Mouse (Mus musculus): ENCODE measurements around the gene Dpp3. TPM values are rescaled to one million over a fixed set of nuclear protein-coding genes. Genes with fewer than 3 reads are reported as not detected.
A peak's percentile ranks its signal among the peaks of the same experiment; 100 is the strongest.
"Not testable (repeated sequence)": the region's sequence is repeated elsewhere in the genome, so short reads cannot be mapped to it uniquely, and the experiment has no call there.

The Dpp3 gene
- polyA plus RNA-seq, 1 experiment from 2014 or later: 108 TPM

DNA sequence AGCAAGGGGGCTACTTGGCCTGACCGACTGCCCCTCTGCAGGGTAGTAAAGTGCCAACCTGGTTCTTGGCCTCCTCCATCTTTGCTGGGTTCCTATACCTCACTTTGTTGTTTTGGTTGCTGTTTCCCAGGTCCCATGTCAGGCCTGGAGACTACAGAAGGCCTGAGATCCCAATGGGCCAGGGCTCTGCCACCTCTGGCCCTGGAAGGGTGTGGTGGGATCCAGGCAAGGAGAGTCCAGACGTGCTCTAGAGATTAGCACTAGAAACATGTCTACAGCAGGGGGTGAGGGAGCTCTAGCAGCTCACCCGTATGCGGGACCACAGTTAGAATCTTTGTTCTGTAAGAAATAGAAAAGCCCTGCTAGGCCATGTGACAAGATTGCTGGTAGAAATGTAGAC lies 44.1 kb downstream of the Dpp3 start:
- H3K9ac ChIP-seq: no peak overlapping the region
- WGBS: 83% methylated on average over 4 of the region's 4 CpGs

DNA sequence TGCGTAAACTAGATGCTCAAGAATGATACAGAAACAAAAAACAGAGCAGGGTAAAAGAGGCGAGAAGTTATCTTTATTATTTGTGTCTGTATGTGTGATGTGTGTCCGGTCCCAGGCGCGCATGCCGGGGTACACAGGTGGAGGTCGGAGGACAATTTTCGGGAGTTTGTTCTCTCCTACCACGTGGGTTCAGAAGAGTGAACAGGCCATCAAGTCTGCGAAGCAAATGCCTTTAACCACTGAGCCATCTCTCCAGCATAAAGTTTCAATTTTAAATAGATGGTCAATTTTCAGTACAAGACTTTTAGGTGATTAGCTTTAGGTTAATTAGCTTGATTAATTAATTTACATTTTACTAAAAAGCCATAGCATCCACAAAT lies 48.8 kb downstream of the Dpp3 start:
- H3K4me2 ChIP-seq: peak overlapping the region; percentile 89
- no peaks in the 10 kb centered on the region for H3K27me3 ChIP-seq
- peak overlapping the region; percentile 92 for H3K9ac ChIP-seq

More for the DNA sequence above, 44.1 kb downstream of the Dpp3 start:
- no peak for ATAC-seq (replicated peaks; ENCODE audit: low FRiP score)
- Histone ChIP-seq H3K27ac (no peak overlapping the region), H3K36me3 (no peaks in the 10 kb centered on the region), H3K4me2 (no peak overlapping the region), H3K27me3 (no peaks in the 10 kb centered on the region), H3K9me3 (replicated peaks) (no peaks in the 10 kb centered on the region), H3K4me3 (replicated peaks) (no peak overlapping the region), H3K4me1 (peaks cover 11% of the 10 kb centered on the region)

GRCm38 (mm10) chr19:4878405-4879323 lies 49.4 kb downstream of the Dpp3 start, which contains the start of gene Zdhhc24:
Zdhhc24 (plus strand) TSS chr19:4878668.
- Histone ChIP-seq H3K27ac (peak within 1 kb of the TSS; percentile 88), H3K27me3 (no peaks in the 10 kb centered on the region), H3K4me3 (replicated peaks) (peak within 1 kb of the TSS; percentile 99), H3K9me3 (replicated peaks) (no peaks in the 10 kb centered on the region), H3K4me1 (peaks cover 29% of the 10 kb centered on the region), H3K36me3 (no peaks in the 10 kb centered on the region), H3K9ac (peak within 1 kb of the TSS; percentile 92), H3K4me2 (peak within 1 kb of the TSS; percentile 89)
- WGBS: 2% methylated on average over 52 of the region's 52 CpGs
- peak; percentile 98 for ATAC-seq (replicated peaks; ENCODE audit: low FRiP score)

More for the DNA sequence above, 48.8 kb downstream of the Dpp3 start:
- H3K27ac ChIP-seq: no peak overlapping the region
- 64% methylated on average over 10 of the region's 10 CpGs for WGBS
- H3K4me3 ChIP-seq (replicated peaks): peak overlapping the region; percentile 99
- H3K36me3 ChIP-seq: no peaks in the 10 kb centered on the region
- H3K4me1 ChIP-seq: peaks cover 29% of the 10 kb centered on the region
- ATAC-seq (replicated peaks; ENCODE audit: low FRiP score): no peak
- H3K9me3 ChIP-seq (replicated peaks): no peaks in the 10 kb centered on the region

DNA sequence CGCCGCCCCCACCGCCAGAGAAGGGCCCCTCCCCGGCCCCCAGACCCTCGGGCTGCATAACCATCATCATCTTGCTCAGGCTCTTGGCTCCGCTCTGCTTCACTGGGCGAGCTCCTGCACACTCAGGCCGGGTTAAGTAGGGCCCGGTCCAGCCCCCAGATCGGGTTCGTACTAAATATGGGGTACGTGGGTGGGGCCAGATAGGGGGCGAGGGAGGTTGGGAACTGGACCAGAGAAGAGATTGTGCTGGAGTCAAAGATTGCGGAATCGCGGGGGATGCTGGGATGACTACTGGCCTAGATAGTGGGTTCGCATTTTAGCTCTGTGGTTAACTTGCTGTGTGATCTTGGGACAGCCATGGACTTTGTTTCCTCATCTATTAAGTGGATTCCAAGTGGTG lies 50.3 kb downstream of the Dpp3 start, which contains the start of gene Actn3:
Gene Actn3 (minus strand): TSS at position 125 of the 400 bp plus-strand sequence.
- H3K9me3 ChIP-seq (replicated peaks): no peaks in the 10 kb centered on the region
- H3K27me3 ChIP-seq: no peaks in the 10 kb centered on the region
- peak within 1 kb of the TSS; percentile 88 for H3K27ac ChIP-seq
- peak within 1 kb of the TSS; percentile 99 for H3K4me3 ChIP-seq (replicated peaks)
- H3K4me1 ChIP-seq: peaks cover 29% of the 10 kb centered on the region
- peak within 1 kb of the TSS; percentile 92 for H3K9ac ChIP-seq
- H3K36me3 ChIP-seq: no peaks in the 10 kb centered on the region
- WGBS: under 1% methylated on average over 17 of the region's 17 CpGs
- ATAC-seq (replicated peaks; ENCODE audit: low FRiP score): peak; percentile 49
- H3K4me2 ChIP-seq: peak within 1 kb of the TSS; percentile 89

DNA sequence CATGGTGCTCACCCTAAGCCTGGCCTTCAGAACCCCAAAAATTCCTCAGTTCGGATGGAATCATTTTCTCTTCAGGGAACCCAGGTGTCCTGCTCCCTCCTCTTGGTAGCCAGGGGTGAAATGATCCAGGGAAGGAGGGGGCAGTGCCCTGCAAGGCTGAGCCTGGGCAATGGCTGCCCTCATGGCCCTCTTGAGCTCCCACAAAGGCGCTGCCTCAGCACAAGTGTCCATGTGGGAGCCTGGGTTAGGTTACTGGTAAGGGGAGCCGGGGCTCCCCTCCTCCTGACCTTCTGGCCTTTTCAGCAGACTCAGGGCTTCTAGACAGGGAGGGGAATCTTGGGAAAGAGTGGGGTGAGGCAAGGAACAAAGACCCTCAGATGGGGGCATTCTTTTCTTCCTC lies 51.3 kb downstream of the Dpp3 start:
- peak overlapping the region; percentile 89 for H3K4me2 ChIP-seq
- H3K36me3 ChIP-seq: no peaks in the 10 kb centered on the region
- no peaks in the 10 kb centered on the region for H3K27me3 ChIP-seq
- no peak overlapping the region for H3K27ac ChIP-seq
- H3K4me1 ChIP-seq: peaks cover 29% of the 10 kb centered on the region
- ATAC-seq (replicated peaks; ENCODE audit: low FRiP score): no peak
- H3K9me3 ChIP-seq (replicated peaks): no peaks in the 10 kb centered on the region
- no peak overlapping the region for H3K9ac ChIP-seq
- WGBS: 32% methylated on average over 3 of the region's 3 CpGs
- no peak overlapping the region for H3K4me3 ChIP-seq (replicated peaks)

GRCm38 (mm10) chr19:4876241-4876640 lies 51.8 kb downstream of the Dpp3 start:
- Histone ChIP-seq H3K9ac (no peak overlapping the region), H3K4me3 (replicated peaks) (no peak overlapping the region), H3K4me2 (no peak overlapping the region), H3K9me3 (replicated peaks) (no peaks in the 10 kb centered on the region), H3K27me3 (no peaks in the 10 kb centered on the region), H3K36me3 (no peaks in the 10 kb centered on the region), H3K4me1 (peaks cover 29% of the 10 kb centered on the region), H3K27ac (no peak overlapping the region)
- ATAC-seq (replicated peaks; ENCODE audit: low FRiP score): no peak
- WGBS: 60% methylated on average over 2 of the region's 4 CpGs

DNA sequence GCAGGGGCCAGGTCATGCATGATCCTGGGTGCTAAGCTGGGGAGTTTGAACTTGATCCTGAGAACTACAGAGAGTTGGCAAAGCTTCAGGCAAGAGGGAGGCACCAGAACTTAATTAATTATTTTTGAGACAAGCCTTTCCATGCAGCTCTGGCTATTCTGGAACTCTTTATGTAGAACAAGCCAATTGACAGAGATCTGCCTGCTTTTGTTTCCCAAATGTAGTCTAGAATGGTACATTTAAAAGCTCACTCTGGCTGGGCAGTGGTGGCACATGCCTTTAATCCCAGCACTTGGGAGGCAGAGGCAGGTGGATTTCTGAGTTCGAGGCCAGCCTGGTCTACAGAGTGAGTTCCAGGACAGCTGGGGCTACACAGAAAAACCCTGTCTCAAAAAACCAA lies 53.5 kb downstream of the Dpp3 start:
- not testable (repeated sequence) for H3K27ac ChIP-seq; H3K4me2 ChIP-seq; H3K9me3 ChIP-seq (replicated peaks); ATAC-seq (replicated peaks; ENCODE audit: low FRiP score); H3K27me3 ChIP-seq; H3K9ac ChIP-seq; H3K36me3 ChIP-seq; H3K4me3 ChIP-seq (replicated peaks)
- H3K4me1 ChIP-seq: peaks cover 23% of the 10 kb centered on the region
- WGBS: 90% methylated on average over 1 of the region's 1 CpGs

GRCm38 (mm10) chr19:4865147-4865546 lies 62.9 kb downstream of the Dpp3 start:
- H3K4me1 ChIP-seq: peaks cover 7% of the 10 kb centered on the region
- H3K36me3 ChIP-seq: peaks cover 8% of the 10 kb centered on the region; the same call in 1 of the 2 replicates
- ATAC-seq (replicated peaks; ENCODE audit: low FRiP score): no peak; the same call in 1 of the 2 replicates
- no peak overlapping the region for H3K27ac ChIP-seq
- peak overlapping the region; percentile 15; the same call in 1 of the 2 replicates for H3K4me3 ChIP-seq (replicated peaks)
- WGBS: 10% methylated on average over 17 of the region's 17 CpGs
- no peaks in the 10 kb centered on the region for H3K9me3 ChIP-seq (replicated peaks)
- H3K4me2 ChIP-seq: peak overlapping the region; percentile 48
- peaks cover 6% of the 10 kb centered on the region; the same call in 1 of the 2 replicates for H3K27me3 ChIP-seq
- no peak overlapping the region for H3K9ac ChIP-seq

- no peak for ATAC-seq (replicated peaks; ENCODE audit: low FRiP score)
- Histone ChIP-seq H3K4me2 (no peak overlapping the region), H3K27me3 (0 out of 2 replicates have a peak, but pooled peaks cover 3% of the 10 kb centered on the region), H3K27ac (no peak overlapping the region), H3K36me3 (peaks cover 9% of the 10 kb centered on the region; the same call in 1 of the 2 replicates), H3K9me3 (replicated peaks) (no peaks in the 10 kb centered on the region), H3K4me3 (replicated peaks) (no peak overlapping the region), H3K4me1 (peaks cover 7% of the 10 kb centered on the region), H3K9ac (no peak overlapping the region)
- 65% methylated on average over 6 of the region's 6 CpGs for WGBS
Observed at GRCm38 (mm10) chr19:4863048-4863447, 65.0 kb downstream of the Dpp3 start.

DNA sequence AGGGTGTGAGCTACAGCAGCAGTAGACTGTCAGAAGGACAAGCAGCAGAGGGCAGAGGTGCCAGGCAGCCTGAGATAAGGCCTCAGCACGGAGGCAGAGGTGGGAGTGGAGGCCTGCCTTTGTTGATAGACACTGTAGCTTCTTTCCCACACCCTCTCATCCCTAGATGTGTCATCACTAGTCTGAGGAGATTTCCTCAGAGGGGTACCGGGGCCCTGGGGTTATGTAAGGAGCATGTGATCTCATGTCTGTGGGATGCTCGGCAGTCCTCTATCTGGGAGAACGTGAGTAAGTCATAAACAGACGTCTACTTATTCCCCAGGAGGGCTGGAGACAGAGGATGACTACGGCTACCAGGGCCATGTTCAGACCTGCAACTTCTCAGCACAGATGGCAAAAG lies 69.0 kb downstream of the Dpp3 start:
- no peak; the same call in 1 of the 2 replicates for ATAC-seq (replicated peaks; ENCODE audit: low FRiP score)
- 73% methylated on average over 6 of the region's 6 CpGs for WGBS

More for the DNA sequence above, 69.0 kb downstream of the Dpp3 start:
- H3K27me3 ChIP-seq: no peaks in the 10 kb centered on the region
- H3K36me3 ChIP-seq: peaks cover 9% of the 10 kb centered on the region; the same call in 1 of the 2 replicates
- no peak overlapping the region for H3K9ac ChIP-seq
- H3K4me2 ChIP-seq: no peak overlapping the region
- H3K4me3 ChIP-seq (replicated peaks): no peak overlapping the region
- H3K9me3 ChIP-seq (replicated peaks): no peaks in the 10 kb centered on the region
- no peak overlapping the region for H3K27ac ChIP-seq
- peaks cover 13% of the 10 kb centered on the region for H3K4me1 ChIP-seq

All from kidney, embryonic 15.5 days (tissue).